Mouse (Mus musculus) liver, adult 2 months (tissue): Measurements from ENCODE around the gene Cdk5rap1.
"Not testable (repeated sequence)": the region's sequence is repeated elsewhere in the genome, so short reads cannot be mapped to it uniquely, and the experiment has no call there.

Experiments
- CTCF ChIP-seq: fragments of 200-500 bp; IDR thresholded peaks from 2 replicates; pipeline ENCODE4 v1.5.1; 2011; ENCODE audit warnings: low read depth, low read length, control low read depth
- POLR2A ChIP-seq: fragments of 200-500 bp; IDR thresholded peaks from 2 replicates; pipeline ENCODE4 v1.6.1; 2011; ENCODE audit warnings: low read length, control low read depth; ENCODE audit not compliant: insufficient read depth; ENCODE audit errors: extremely low read depth

GRCm38 (mm10) chr2:154313771-154314170 is 59.0 kb downstream of the Cdk5rap1 start:
- TF ChIP-seq CTCF, POLR2A: not testable (repeated sequence)
